Mouse (Mus musculus): Measurements from ENCODE around the gene Gm28557. TPM values are rescaled to one million over a fixed set of nuclear protein-coding genes. Genes with fewer than 3 reads are reported as not detected.
A peak's percentile ranks its signal among the peaks of the same experiment; 100 is the strongest.
"Not testable (repeated sequence)": the region's sequence is repeated elsewhere in the genome, so short reads cannot be mapped to it uniquely, and the experiment has no call there.

Gm28557 gene
- 2.0 and 2.5 TPM in 2 replicates for polyA plus RNA-seq (2014; fragmentation: Nextera tagmentation; extraction: Ambion mirVana)

DNA sequence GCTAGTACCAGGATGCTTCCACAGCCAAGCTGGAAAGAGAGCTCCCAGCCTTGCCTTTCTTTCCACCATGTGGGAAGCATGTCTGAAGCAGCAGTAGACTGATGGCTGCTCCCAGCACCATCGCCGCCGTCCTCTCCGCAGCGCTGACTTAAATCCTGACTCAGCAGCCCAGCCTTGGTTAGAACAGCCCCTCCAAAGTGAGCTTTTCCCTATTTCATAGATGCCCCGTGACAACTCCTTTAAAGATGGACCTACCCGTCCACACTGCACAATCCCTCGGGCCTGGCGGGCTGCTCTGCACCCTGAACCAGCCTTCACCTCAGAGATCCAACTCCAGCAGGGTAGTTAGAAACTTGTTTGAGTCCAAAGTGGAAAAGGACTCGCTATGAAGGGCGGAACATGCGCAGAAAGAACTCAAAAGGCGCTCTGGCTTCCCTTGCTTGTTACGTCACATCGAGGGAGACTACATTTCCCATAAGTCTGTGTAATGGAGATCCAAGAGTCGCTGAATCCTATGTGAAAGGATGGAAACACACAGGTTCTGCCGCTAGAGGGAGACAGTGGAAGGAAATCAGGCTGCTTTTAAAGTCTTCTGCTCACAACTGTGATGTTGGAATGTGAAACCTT, at the start of gene Gm28557:
Gene Gm28557, minus strand, starts transcription at position 411 of the 627 bp plus-strand sequence.
- Histone ChIP-seq H3K9ac (ENCODE audit: low read length) (peak within 1 kb of the TSS; percentile 71), H3K4me3 (ENCODE audit: low read depth, low read length) (peak within 1 kb of the TSS; percentile 59)
- ATAC-seq (ENCODE audit: insufficient read depth, low FRiP score, low TSS enrichment) = peak; percentile 98

DNA sequence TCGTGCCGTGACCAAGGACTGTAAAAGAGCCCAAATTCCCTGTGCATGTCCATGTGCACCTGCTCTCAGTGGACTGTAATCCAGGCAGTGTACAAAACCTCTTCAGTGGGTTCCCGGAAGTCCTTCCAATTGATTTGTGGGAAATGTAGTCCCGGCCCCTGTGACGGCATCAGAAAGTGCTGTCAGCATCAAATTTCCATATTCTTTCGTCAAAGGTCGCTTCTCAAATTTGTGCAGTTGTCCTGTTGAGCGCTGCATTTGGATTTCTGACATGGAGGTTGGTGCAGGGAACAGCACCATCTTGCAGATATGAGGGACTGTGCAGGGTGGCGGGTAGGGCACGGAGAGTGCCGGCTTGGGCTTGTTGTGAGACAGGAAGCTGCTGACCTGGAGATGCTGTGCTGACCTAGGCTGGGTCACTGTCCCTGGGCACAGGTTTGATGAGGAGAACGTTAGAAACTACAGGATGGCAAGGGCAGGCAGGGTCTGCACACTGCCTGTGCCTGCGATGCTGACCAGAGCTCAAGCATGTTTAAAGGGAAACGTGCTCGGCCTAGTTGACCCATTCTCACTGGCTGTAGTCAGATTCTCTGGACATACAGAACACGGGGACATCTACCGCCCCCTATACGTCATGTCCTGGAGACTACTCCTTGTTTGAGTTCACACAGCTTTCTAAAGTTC, 19.8 kb upstream of the Gm28557 start:
- DNase-seq (ENCODE audit: low spot score) = peak; percentile 85
- Histone ChIP-seq H3K36me3 (ENCODE audit: control insufficient read depth, insufficient read depth, low read length) (no peaks in the 10 kb centered on the region; the same call in 1 of the 2 replicates), H3K4me3 (ENCODE audit: low read depth, low read length) (peak overlapping the region; percentile 69), H3K27ac (ENCODE audit: low read depth, low read length) (no peak overlapping the region), H3K4me2 (ENCODE audit: low read depth) (peak overlapping the region; percentile 66), H3K9me3 (ENCODE audit: control insufficient read depth, low read length) (no peaks in the 10 kb centered on the region), H3K27me3 (ENCODE audit: control insufficient read depth, insufficient read depth, low read length) (no peaks in the 10 kb centered on the region), H3K9ac (ENCODE audit: low read length) (peak overlapping the region; percentile 78), H3K4me1 (ENCODE audit: control insufficient read depth, insufficient read depth, low read length) (no peaks in the 10 kb centered on the region)
- peak; percentile 96 for ATAC-seq (ENCODE audit: insufficient read depth, low FRiP score, low TSS enrichment)
- under 1% methylated on average over 18 of the region's 18 CpGs for WGBS

More for the DNA sequence above, at the start of gene Gm28557:
- H3K4me2 ChIP-seq (ENCODE audit: low read depth) = peak within 1 kb of the TSS; percentile 73
- no peaks in the 10 kb centered on the region for H3K4me1 ChIP-seq (ENCODE audit: control insufficient read depth, insufficient read depth, low read length)
- DNase-seq (ENCODE audit: low spot score) = peak; percentile 85
- 0% methylated on average over 17 of the region's 17 CpGs for WGBS
- H3K27ac ChIP-seq (ENCODE audit: low read depth, low read length) = no peak within 1 kb of the TSS
- H3K36me3 ChIP-seq (ENCODE audit: control insufficient read depth, insufficient read depth, low read length) = no peaks in the 10 kb centered on the region
- no peaks in the 10 kb centered on the region for H3K9me3 ChIP-seq (ENCODE audit: control insufficient read depth, low read length)
- no peaks in the 10 kb centered on the region for H3K27me3 ChIP-seq (ENCODE audit: control insufficient read depth, insufficient read depth, low read length)

DNA sequence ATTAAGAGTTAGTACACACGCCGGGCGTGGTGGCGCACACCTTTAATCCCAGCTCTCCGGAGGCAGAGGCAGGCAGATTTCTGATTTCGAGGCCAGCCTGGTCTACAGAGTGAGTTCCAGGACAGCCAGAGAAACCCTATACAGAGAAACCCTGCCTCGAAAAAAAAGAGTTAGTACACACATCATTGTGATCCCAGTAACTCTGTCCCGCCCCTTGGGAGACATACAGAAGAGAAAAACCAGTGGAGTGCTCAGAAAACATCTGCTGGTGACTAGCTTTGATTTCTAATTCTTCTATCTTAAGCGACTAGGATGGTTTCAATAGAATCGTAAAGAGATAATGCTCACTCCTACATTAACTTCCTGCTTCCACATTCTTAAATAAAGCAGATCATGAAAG, 19.1 kb upstream of the Gm28557 start:
- H3K27ac ChIP-seq (ENCODE audit: low read depth, low read length); H3K27me3 ChIP-seq (ENCODE audit: control insufficient read depth, insufficient read depth, low read length); H3K9ac ChIP-seq (ENCODE audit: low read length); H3K4me2 ChIP-seq (ENCODE audit: low read depth); H3K4me3 ChIP-seq (ENCODE audit: low read depth, low read length); H3K9me3 ChIP-seq (ENCODE audit: control insufficient read depth, low read length); H3K36me3 ChIP-seq (ENCODE audit: control insufficient read depth, insufficient read depth, low read length); DNase-seq (ENCODE audit: low spot score); H3K4me1 ChIP-seq (ENCODE audit: control insufficient read depth, insufficient read depth, low read length): not testable (repeated sequence)
- peak; percentile 14 for ATAC-seq (ENCODE audit: insufficient read depth, low FRiP score, low TSS enrichment)
- 78% methylated on average over 10 of the region's 10 CpGs for WGBS

DNA sequence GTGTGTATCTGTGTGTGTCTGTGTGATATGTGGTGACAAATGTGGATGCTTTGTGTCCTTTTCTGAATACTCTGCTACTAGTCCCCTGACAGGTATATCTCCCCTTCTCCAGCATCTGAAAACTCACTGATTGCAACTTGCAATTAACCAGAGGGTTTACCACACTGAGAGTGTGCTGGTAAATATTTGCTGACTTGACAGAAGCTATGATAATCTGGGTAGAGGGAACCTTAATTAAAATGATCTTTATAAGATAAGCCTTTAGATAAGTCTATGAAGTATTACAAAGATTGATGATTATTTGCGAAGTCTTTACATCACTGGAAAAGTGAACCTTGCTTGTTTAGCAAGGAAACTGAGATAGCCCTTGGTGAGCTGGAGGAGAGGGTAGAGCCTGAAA, 16.1 kb upstream of the Gm28557 start:
- 88% methylated on average over 1 of the region's 1 CpGs for WGBS
- Histone ChIP-seq H3K4me2 (ENCODE audit: low read depth) (no peak overlapping the region), H3K4me3 (ENCODE audit: low read depth, low read length) (no peak overlapping the region), H3K27me3 (ENCODE audit: control insufficient read depth, insufficient read depth, low read length) (no peaks in the 10 kb centered on the region), H3K36me3 (ENCODE audit: control insufficient read depth, insufficient read depth, low read length) (no peaks in the 10 kb centered on the region; the same call in 1 of the 2 replicates), H3K4me1 (ENCODE audit: control insufficient read depth, insufficient read depth, low read length) (no peaks in the 10 kb centered on the region), H3K27ac (ENCODE audit: low read depth, low read length) (no peak overlapping the region), H3K9ac (ENCODE audit: low read length) (no peak overlapping the region), H3K9me3 (ENCODE audit: control insufficient read depth, low read length) (no peaks in the 10 kb centered on the region)
- DNase-seq (ENCODE audit: low spot score) = no peak
- ATAC-seq (ENCODE audit: insufficient read depth, low FRiP score, low TSS enrichment) = no peak

DNA sequence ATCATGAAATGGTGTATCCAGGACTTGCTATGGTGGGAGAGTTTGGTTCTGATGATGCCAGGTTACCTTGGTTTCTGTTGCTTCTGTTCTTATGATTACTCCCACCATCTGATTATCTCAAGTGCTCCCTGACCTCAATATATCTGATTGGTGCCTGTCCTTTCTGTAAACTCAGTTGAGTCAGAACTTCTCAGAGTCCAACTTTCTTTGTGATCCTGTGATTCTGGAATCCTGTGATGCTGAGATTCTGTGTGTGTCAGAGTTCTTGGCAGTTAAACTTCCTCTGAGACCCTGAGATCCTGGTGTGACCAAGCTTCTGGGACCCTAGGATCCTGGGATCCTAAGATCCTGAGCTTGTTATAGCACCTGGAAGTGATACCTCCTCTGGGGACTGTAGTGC, 13.0 kb upstream of the Gm28557 start, which contains the start of gene Zfp759:
Gene Zfp759, plus strand, starts transcription at position 301 of the 400 bp plus-strand sequence.
- H3K4me2 ChIP-seq (ENCODE audit: low read depth); H3K4me3 ChIP-seq (ENCODE audit: low read depth, low read length); H3K27ac ChIP-seq (ENCODE audit: low read depth, low read length); H3K27me3 ChIP-seq (ENCODE audit: control insufficient read depth, insufficient read depth, low read length); H3K9me3 ChIP-seq (ENCODE audit: control insufficient read depth, low read length); H3K4me1 ChIP-seq (ENCODE audit: control insufficient read depth, insufficient read depth, low read length); H3K9ac ChIP-seq (ENCODE audit: low read length); H3K36me3 ChIP-seq (ENCODE audit: control insufficient read depth, insufficient read depth, low read length); ATAC-seq (ENCODE audit: insufficient read depth, low FRiP score, low TSS enrichment); DNase-seq (ENCODE audit: low spot score): not testable (repeated sequence)

DNA sequence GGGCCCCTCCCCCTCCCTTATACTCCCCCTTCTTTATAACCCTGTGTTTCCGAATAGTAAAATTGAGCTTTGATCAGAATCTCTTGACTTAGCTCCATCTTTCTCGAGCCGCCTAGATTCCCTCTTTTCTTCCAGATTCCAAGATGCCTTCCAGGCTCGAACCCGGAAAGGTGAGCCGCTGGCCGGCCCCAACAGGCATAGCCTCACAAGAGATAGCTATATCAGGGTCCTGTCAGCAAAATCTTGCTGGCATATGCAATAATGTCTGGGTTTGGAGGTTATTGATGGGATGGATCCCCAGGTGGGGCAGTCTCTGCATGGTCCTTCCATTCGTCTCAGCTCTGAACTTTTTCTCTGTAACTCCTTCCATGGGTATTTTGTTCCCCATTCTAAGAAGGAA, 7.8 kb upstream of the Gm28557 start, which contains the start of gene Rslcan18:
Gene Rslcan18, minus strand, starts transcription at position 101 of the 400 bp plus-strand sequence.
- not testable (repeated sequence) for H3K4me1 ChIP-seq (ENCODE audit: control insufficient read depth, insufficient read depth, low read length); H3K4me3 ChIP-seq (ENCODE audit: low read depth, low read length); H3K4me2 ChIP-seq (ENCODE audit: low read depth); H3K36me3 ChIP-seq (ENCODE audit: control insufficient read depth, insufficient read depth, low read length); H3K9ac ChIP-seq (ENCODE audit: low read length); H3K27ac ChIP-seq (ENCODE audit: low read depth, low read length); DNase-seq (ENCODE audit: low spot score); ATAC-seq (ENCODE audit: insufficient read depth, low FRiP score, low TSS enrichment); H3K9me3 ChIP-seq (ENCODE audit: control insufficient read depth, low read length); H3K27me3 ChIP-seq (ENCODE audit: control insufficient read depth, insufficient read depth, low read length)
- WGBS = 95% methylated on average over 8 of the region's 8 CpGs

DNA sequence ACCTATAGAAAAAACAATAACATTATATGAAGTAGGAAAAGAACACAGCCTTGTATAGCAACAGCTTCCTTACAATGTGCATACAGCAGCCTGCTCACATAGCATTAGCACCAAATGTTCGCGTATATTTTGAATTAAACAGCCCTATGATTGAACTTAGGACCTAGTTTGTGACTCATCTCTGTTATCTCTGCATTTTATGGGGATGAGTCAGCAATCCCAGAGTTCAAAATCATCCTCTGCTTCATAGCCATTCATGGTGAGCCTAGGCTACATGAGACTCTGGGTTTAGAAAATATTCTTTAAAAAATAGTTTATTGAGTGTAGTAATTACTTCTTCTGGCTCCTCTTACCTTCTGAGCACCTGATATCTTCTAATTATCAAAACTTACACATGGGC, 4.9 kb upstream of the Gm28557 start:
- no peaks in the 10 kb centered on the region for H3K4me1 ChIP-seq (ENCODE audit: control insufficient read depth, insufficient read depth, low read length)
- no peaks in the 10 kb centered on the region for H3K27me3 ChIP-seq (ENCODE audit: control insufficient read depth, insufficient read depth, low read length)
- no peaks in the 10 kb centered on the region for H3K9me3 ChIP-seq (ENCODE audit: control insufficient read depth, low read length)
- no peak overlapping the region for H3K27ac ChIP-seq (ENCODE audit: low read depth, low read length)
- WGBS = 96% methylated on average over 2 of the region's 2 CpGs
- H3K9ac ChIP-seq (ENCODE audit: low read length) = no peak overlapping the region
- H3K36me3 ChIP-seq (ENCODE audit: control insufficient read depth, insufficient read depth, low read length) = no peaks in the 10 kb centered on the region
- ATAC-seq (ENCODE audit: insufficient read depth, low FRiP score, low TSS enrichment) (no peak), DNase-seq (ENCODE audit: low spot score) (no peak)
- H3K4me2 ChIP-seq (ENCODE audit: low read depth) = no peak overlapping the region
- H3K4me3 ChIP-seq (ENCODE audit: low read depth, low read length) = no peak overlapping the region

- Histone ChIP-seq H3K27me3 (ENCODE audit: control insufficient read depth, insufficient read depth, low read length) (no peaks in the 10 kb centered on the region), H3K4me1 (ENCODE audit: control insufficient read depth, insufficient read depth, low read length) (no peaks in the 10 kb centered on the region), H3K4me3 (ENCODE audit: low read depth, low read length) (no peak overlapping the region), H3K9ac (ENCODE audit: low read length) (no peak overlapping the region), H3K36me3 (ENCODE audit: control insufficient read depth, insufficient read depth, low read length) (no peaks in the 10 kb centered on the region), H3K27ac (ENCODE audit: low read depth, low read length) (no peak overlapping the region), H3K9me3 (ENCODE audit: control insufficient read depth, low read length) (no peaks in the 10 kb centered on the region), H3K4me2 (ENCODE audit: low read depth) (no peak overlapping the region)
- ATAC-seq (ENCODE audit: insufficient read depth, low FRiP score, low TSS enrichment) (no peak), DNase-seq (ENCODE audit: low spot score) (no peak)
- WGBS = 84% methylated on average over 12 of the region's 12 CpGs
Observed at GRCm38 (mm10) chr13:67112096-67112495, 3.7 kb upstream of the Gm28557 start.

- Histone ChIP-seq H3K4me1 (ENCODE audit: control insufficient read depth, insufficient read depth, low read length) (no peaks in the 10 kb centered on the region), H3K27ac (ENCODE audit: low read depth, low read length) (no peak overlapping the region), H3K9me3 (ENCODE audit: control insufficient read depth, low read length) (no peaks in the 10 kb centered on the region), H3K27me3 (ENCODE audit: control insufficient read depth, insufficient read depth, low read length) (no peaks in the 10 kb centered on the region), H3K4me2 (ENCODE audit: low read depth) (peak overlapping the region; percentile 73), H3K4me3 (ENCODE audit: low read depth, low read length) (peak overlapping the region; percentile 59), H3K9ac (ENCODE audit: low read length) (no peak overlapping the region; the same call in 1 of the 2 replicates), H3K36me3 (ENCODE audit: control insufficient read depth, insufficient read depth, low read length) (no peaks in the 10 kb centered on the region)
- 7% methylated on average over 9 of the region's 9 CpGs for WGBS
- ATAC-seq (ENCODE audit: insufficient read depth, low FRiP score, low TSS enrichment) (peak; percentile 55; the same call in 1 of the 2 replicates), DNase-seq (ENCODE audit: low spot score) (no peak)
Observed at GRCm38 (mm10) chr13:67108821-67109206, 410 bp upstream of the Gm28557 start.
